Mouse (Mus musculus) limb, embryonic 10.5 days (tissue): ENCODE results near the gene Spata25. TPM values are rescaled to one million over a fixed set of nuclear protein-coding genes. Genes with fewer than 3 reads are reported as not detected.
"Not testable (repeated sequence)": the region's sequence is repeated elsewhere in the genome, so short reads cannot be mapped to it uniquely, and the experiment has no call there.

Experiments used
- DNase-seq: peaks from one replicate; pipeline ENCODE4 v3.0.0-alpha.2; 2017; ENCODE audit warnings: low spot score
- H3K27ac ChIP-seq: fragments of 300-500 bp; sonication (generic); 2 replicates; pipeline ENCODE4 v1.5.1; 2016; ENCODE audit warnings: mild to moderate bottlenecking
- H3K27me3 ChIP-seq: fragments of 300-500 bp; sonication (generic); 2 replicates; pipeline ENCODE4 v1.6.1; 2016; ENCODE audit warnings: low read depth, mild to moderate bottlenecking; ENCODE audit not compliant: poor library complexity, severe bottlenecking
- H3K36me3 ChIP-seq: fragments of 300-500 bp; sonication (generic); 2 replicates; pipeline ENCODE4 v1.6.1; 2016; ENCODE audit warnings: mild to moderate bottlenecking, moderate library complexity
- H3K4me1 ChIP-seq: fragments of 300-500 bp; sonication (generic); 2 replicates; pipeline ENCODE4 v1.6.1; 2016
- H3K4me3 ChIP-seq: fragments of 300-500 bp; sonication (generic); 2 replicates; pipeline ENCODE4 v1.5.1; 2016; ENCODE audit warnings: mild to moderate bottlenecking, moderate library complexity
- H3K9me3 ChIP-seq: fragments of 300-500 bp; sonication (generic); replicated peaks from 2 replicates; pipeline ENCODE4 v1.6.1; 2016; ENCODE audit warnings: mild to moderate bottlenecking
- WGBS: fragments of 180-500 bp; shearing (Covaris S2); methylation state at CpG from one replicate; pipeline ENCODE4 v1.1.7; 2016; 5-methylcytosine and 5-hydroxymethylcytosine counted together
- polyA plus RNA-seq: library from polyadenylated mRNA; unstranded; fragments of >200 nt; fragmentation: Nextera tagmentation; extraction: Ambion mirVana; gene quantifications from 2 replicates; pipeline ENCODE4 v1.2.1, GENCODE M21; 2016

The Spata25 gene
- polyA plus RNA-seq = 0.36 TPM in 1 of 2 replicates, not detected in the other

- no peaks in the 10 kb centered on the region for H3K9me3 ChIP-seq
- no peak for DNase-seq
- WGBS = 85% methylated on average over 6 of the region's 6 CpGs
These were observed at the start of gene Spata25 for GRCm38 (mm10) chr2:164828437-164828836. Gene Spata25 (minus strand): TSS chr2:164828537.

GRCm38 (mm10) chr2:164877376-164878215 is 49.3 kb upstream of the Spata25 start:
- H3K36me3 ChIP-seq, H3K9me3 ChIP-seq, H3K27ac ChIP-seq, DNase-seq, H3K27me3 ChIP-seq: not testable (repeated sequence)
- Histone ChIP-seq H3K4me3 (peak overlapping the region; percentile 92), H3K4me1 (peaks cover 34% of the 10 kb centered on the region)
- 71% methylated on average over 11 of the region's 11 CpGs for WGBS

More at GRCm38 (mm10) chr2:164828437-164828836, at the start of gene Spata25:
- Histone ChIP-seq H3K36me3 (peaks cover 47% of the 10 kb centered on the region), H3K27me3 (no peaks in the 10 kb centered on the region), H3K4me3 (no peak within 1 kb of the TSS; the same call in 1 of the 2 replicates), H3K4me1 (peaks cover 17% of the 10 kb centered on the region), H3K27ac (no peak within 1 kb of the TSS)

GRCm38 (mm10) chr2:164875648-164876047 is 47.3 kb upstream of the Spata25 start:
- not testable (repeated sequence) for DNase-seq, H3K9me3 ChIP-seq, H3K27me3 ChIP-seq, H3K4me3 ChIP-seq, H3K36me3 ChIP-seq, H3K27ac ChIP-seq
- peaks cover 31% of the 10 kb centered on the region for H3K4me1 ChIP-seq
- 49% methylated on average over 2 of the region's 2 CpGs for WGBS

- Histone ChIP-seq H3K4me3 (no peak overlapping the region), H3K4me1 (peaks cover 25% of the 10 kb centered on the region), H3K36me3 (peaks cover 7% of the 10 kb centered on the region), H3K9me3 (no peaks in the 10 kb centered on the region), H3K27ac (peak overlapping the region; percentile 8; the same call in 1 of the 2 replicates), H3K27me3 (no peaks in the 10 kb centered on the region)
- WGBS = 22% methylated on average over 1 of the region's 1 CpGs
- no peak for DNase-seq
These were observed 46.0 kb upstream of the Spata25 start for GRCm38 (mm10) chr2:164874239-164874769.

GRCm38 (mm10) chr2:164873621-164874020 is 45.3 kb upstream of the Spata25 start:
- no peak for DNase-seq
- H3K27ac ChIP-seq = 0 out of 2 replicates have a peak overlapping the region, but pooled peaks have one; percentile 8
- H3K4me1 ChIP-seq = peaks cover 23% of the 10 kb centered on the region
- no peaks in the 10 kb centered on the region for H3K9me3 ChIP-seq
- H3K36me3 ChIP-seq = peaks cover 7% of the 10 kb centered on the region
- no peak overlapping the region for H3K4me3 ChIP-seq
- no peaks in the 10 kb centered on the region for H3K27me3 ChIP-seq
- WGBS = 74% methylated on average over 3 of the region's 3 CpGs

GRCm38 (mm10) chr2:164871602-164872303 is 43.4 kb upstream of the Spata25 start:
- WGBS = 59% methylated on average over 6 of the region's 6 CpGs
- H3K4me3 ChIP-seq = no peak overlapping the region
- H3K27ac ChIP-seq = no peak overlapping the region
- H3K36me3 ChIP-seq = no peaks in the 10 kb centered on the region
- no peaks in the 10 kb centered on the region for H3K27me3 ChIP-seq
- no peaks in the 10 kb centered on the region for H3K9me3 ChIP-seq
- peaks cover 13% of the 10 kb centered on the region; the same call in 1 of the 2 replicates for H3K4me1 ChIP-seq
- no peak for DNase-seq

- no peaks in the 10 kb centered on the region for H3K27me3 ChIP-seq
- no peak overlapping the region for H3K4me3 ChIP-seq
- H3K27ac ChIP-seq = no peak overlapping the region
- H3K36me3 ChIP-seq = no peaks in the 10 kb centered on the region
- no peak for DNase-seq
- 78% methylated on average over 7 of the region's 7 CpGs for WGBS
- no peaks in the 10 kb centered on the region for H3K9me3 ChIP-seq
- no peaks in the 10 kb centered on the region for H3K4me1 ChIP-seq
These were observed 40.2 kb upstream of the Spata25 start for GRCm38 (mm10) chr2:164868491-164868890.

- Histone ChIP-seq H3K4me3 (no peak overlapping the region), H3K27me3 (no peaks in the 10 kb centered on the region), H3K4me1 (peaks cover 2% of the 10 kb centered on the region; the same call in 1 of the 2 replicates), H3K9me3 (no peaks in the 10 kb centered on the region), H3K36me3 (no peaks in the 10 kb centered on the region), H3K27ac (no peak overlapping the region)
- WGBS = 92% methylated on average over 7 of the region's 7 CpGs
- DNase-seq = no peak
These were observed 39.2 kb upstream of the Spata25 start for GRCm38 (mm10) chr2:164867566-164867965.

GRCm38 (mm10) chr2:164866741-164867551 is 38.6 kb upstream of the Spata25 start:
- WGBS = 70% methylated on average over 16 of the region's 16 CpGs
- Histone ChIP-seq H3K36me3 (no peaks in the 10 kb centered on the region), H3K27me3 (no peaks in the 10 kb centered on the region), H3K4me1 (peaks cover 8% of the 10 kb centered on the region), H3K27ac (no peak overlapping the region), H3K9me3 (no peaks in the 10 kb centered on the region), H3K4me3 (no peak overlapping the region)
- no peak for DNase-seq

GRCm38 (mm10) chr2:164864593-164864992 is 36.3 kb upstream of the Spata25 start:
- 87% methylated on average over 4 of the region's 4 CpGs for WGBS
- Histone ChIP-seq H3K4me1 (peaks cover 16% of the 10 kb centered on the region), H3K27ac (no peak overlapping the region), H3K36me3 (no peaks in the 10 kb centered on the region), H3K9me3 (no peaks in the 10 kb centered on the region), H3K4me3 (no peak overlapping the region), H3K27me3 (peaks cover 9% of the 10 kb centered on the region; the same call in 1 of the 2 replicates)
- no peak for DNase-seq

GRCm38 (mm10) chr2:164863411-164863810 is 35.1 kb upstream of the Spata25 start:
- not testable (repeated sequence) for H3K36me3 ChIP-seq, H3K27ac ChIP-seq, DNase-seq, H3K4me3 ChIP-seq, H3K9me3 ChIP-seq
- WGBS = 90% methylated on average over 8 of the region's 9 CpGs
- Histone ChIP-seq H3K4me1 (peaks cover 22% of the 10 kb centered on the region), H3K27me3 (peaks cover 21% of the 10 kb centered on the region)

GRCm38 (mm10) chr2:164862179-164862861 is 34.0 kb upstream of the Spata25 start:
- no peaks in the 10 kb centered on the region for H3K9me3 ChIP-seq
- no peak overlapping the region for H3K27ac ChIP-seq
- DNase-seq = no peak
- WGBS = 60% methylated on average over 9 of the region's 9 CpGs
- no peaks in the 10 kb centered on the region for H3K36me3 ChIP-seq
- H3K27me3 ChIP-seq = peaks cover 32% of the 10 kb centered on the region
- H3K4me3 ChIP-seq = no peak overlapping the region
- peaks cover 32% of the 10 kb centered on the region for H3K4me1 ChIP-seq
